Mouse (Mus musculus): ENCODE measurements at regions not wholly inside any gene's neighbourhood (a gene's known extent, or its start where the extent isn't known, plus 50 kb on each side); places are given as distances from the start of the nearest gene placed in this dataset.

GRCm38 (mm10) chr9:30299844-30300243 is 127.1 kb upstream of the Snx19 start:
- peak; percentile 27 for DNase-seq

- DNase-seq = no peak
Observed at GRCm38 (mm10) chr9:30308281-30308680, 118.6 kb upstream of the Snx19 start.

DNA sequence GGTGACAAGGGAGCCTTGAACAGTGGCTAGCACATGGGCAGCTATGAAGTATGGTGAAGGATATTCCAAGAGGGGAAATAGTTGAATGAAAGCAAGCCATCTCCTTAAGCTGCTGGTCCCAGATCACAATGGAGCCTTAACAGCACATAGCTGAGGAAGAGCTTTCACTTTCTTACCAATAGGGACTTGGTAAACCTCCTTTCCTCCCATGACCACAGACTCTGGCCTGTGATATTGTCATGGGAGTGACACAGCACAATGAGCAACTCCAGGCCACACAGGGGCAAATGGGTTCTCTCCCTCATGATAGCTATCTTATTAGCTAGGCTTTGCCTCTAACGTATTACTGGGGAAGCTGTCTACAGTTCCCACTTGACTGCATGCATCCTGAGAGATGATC is 113.5 kb upstream of the Snx19 start:
- DNase-seq = no peak

DNA sequence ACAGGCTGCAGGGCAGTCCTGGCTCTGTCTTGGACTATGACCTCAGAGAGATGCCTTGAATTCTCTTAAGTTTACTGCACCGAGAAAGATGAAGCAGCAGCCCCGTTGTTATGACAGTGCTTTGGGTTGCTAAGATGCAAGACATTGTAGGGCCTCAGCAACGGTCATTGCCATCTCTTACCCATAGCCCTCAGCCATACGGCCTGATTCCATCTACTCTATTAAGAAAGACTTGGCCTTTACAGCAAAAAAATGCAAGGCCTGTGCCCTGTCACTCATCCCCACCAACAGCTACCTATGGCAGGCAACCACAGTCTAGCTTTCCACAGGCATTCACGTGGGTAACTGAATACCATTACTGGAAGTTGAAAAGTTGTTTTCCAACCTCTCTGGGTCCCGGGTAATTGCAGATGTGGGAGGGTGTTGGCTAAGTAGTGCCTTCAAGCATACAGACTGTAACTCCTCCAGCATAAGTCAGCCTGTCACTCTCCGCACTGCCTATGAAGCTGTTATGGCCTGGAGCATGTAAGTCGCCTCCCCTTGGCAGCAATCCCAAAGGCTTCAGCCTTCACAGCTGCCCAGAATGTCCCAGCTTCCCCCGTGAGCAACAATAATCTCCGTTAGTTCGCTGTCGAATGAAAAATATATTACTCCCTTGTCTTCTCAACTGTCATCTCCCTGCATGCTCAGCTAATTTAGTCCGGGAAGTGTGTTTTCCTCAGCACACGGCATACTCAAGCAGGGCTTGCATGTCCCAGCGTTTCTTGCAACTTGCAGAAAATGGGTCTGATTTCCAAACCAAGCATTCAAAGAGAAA is 112.3 kb upstream of the Snx19 start:
- no peak for DNase-seq

- peak; percentile 7 for DNase-seq
Observed at GRCm38 (mm10) chr9:30315172-30315644, 111.7 kb upstream of the Snx19 start.

GRCm38 (mm10) chr9:30344866-30345265 is 82.0 kb upstream of the Snx19 start:
- no peak for DNase-seq

GRCm38 (mm10) chr9:30353965-30354364 is 72.9 kb upstream of the Snx19 start:
- no peak for DNase-seq

- no peak for DNase-seq
Observed at GRCm38 (mm10) chr9:30355642-30356041, 71.3 kb upstream of the Snx19 start.

DNA sequence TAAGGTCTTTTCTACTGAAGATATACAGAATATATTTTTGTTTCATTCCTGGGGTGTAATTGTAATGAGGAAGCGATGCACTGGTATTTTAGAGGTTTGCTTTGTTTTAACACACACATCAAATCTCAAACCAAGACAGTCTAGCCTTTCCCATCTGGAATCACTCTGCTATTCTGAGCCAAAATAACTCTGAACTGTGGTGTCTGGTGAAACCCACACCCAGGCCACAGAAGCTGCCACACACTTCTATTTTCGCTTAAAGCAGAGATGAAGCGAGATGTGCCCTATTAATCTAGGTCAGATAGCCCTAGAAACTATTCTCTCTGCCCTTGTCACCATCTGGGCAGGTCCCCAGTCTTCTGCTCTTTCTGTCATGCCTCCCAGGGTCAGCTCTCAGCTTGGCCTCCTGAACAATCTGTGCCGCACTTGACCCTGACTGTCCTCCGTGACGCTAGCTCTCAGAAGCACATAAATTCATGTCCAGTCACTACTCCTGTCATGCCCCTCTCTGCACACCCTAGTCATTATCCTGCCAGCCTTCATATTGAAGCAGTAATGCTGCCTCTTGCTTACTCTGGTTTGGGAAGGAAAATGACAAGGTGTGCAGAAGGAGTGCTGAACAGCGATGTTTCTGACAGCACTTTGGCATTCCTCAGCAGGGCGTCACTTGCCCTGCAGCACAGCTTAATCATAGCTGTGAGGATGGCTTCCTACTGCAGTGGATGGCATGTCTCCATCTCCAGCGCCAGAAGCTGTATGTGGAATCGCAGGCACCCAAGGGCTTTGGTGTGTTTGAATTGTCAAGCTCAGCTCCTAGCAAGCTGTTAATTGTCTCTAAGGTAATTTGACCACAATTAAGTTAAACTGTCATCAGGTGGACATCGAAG is 57.1 kb upstream of the Snx19 start:
- DNase-seq = no peak

DNA sequence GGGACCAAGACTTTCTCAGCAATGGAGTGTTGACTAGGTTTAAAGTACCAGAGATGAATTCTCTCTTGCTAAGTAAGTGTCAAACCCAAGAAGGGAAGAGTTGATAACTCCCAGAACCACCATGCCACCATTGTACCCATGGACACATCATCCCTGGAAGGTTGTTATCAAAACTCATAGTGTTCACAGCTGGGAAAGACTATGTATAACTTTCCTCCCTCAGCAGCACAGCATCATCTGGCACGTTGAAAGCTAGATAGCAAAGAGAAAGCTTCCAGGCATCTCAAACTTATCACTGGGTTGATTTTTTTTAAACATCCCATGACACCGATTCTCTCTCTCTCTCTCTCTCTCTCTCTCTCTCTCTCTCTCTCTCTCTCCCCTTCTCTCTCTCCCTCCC is 56.1 kb upstream of the Snx19 start:
- no peak for DNase-seq

GRCm38 (mm10) chr9:30376908-30377307 is 50.0 kb upstream of the Snx19 start:
- no peak for DNase-seq
